Mouse (Mus musculus): Measurements from ENCODE around the gene Stag3. TPM values are rescaled to one million over a fixed set of nuclear protein-coding genes. Genes with fewer than 3 reads are reported as not detected.

Gene Stag3
- polyA plus RNA-seq, 2 experiments = 5.6 to 18.8 TPM

DNA sequence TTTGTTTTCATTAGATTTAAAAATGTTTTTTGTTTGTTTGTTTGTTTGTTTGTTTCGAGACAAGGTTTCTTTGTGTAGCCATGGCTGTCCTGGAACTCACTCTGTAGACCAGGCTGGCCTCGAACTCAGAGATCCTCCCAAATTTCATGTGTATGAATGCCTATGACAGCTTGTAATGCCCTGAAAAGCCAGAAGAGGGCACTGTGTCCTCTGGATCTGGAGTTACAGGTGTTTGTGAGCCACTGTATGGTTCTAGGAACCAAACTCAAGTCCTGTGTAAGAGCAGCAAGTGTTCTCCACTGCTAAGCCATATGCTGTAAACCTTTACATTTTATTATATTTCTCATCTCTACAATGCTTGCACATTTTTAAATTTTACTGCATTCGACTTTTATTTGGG lies 7.8 kb downstream of the Stag3 start:
- no peak overlapping the region for H3K4me2 ChIP-seq (replicated peaks; ENCODE audit: low read depth, low read length, severe bottlenecking)
- 75% methylated on average over 3 of the region's 3 CpGs for WGBS
- ATAC-seq (ENCODE audit: low FRiP score, low read depth) (no peak), DNase-seq (ENCODE audit: low spot score) (no peak)
- no peaks in the 10 kb centered on the region for H3K4me1 ChIP-seq (ENCODE audit: control insufficient read depth, insufficient read depth, low read length)
- H3K9me3 ChIP-seq (ENCODE audit: control insufficient read depth, low read length) = no peaks in the 10 kb centered on the region
- H3K27me3 ChIP-seq (ENCODE audit: control insufficient read depth, insufficient read depth, low read length) = no peaks in the 10 kb centered on the region
- no peak overlapping the region for H3K4me3 ChIP-seq (replicated peaks; ENCODE audit: low read length)
- no peaks in the 10 kb centered on the region for H3K36me3 ChIP-seq (ENCODE audit: control insufficient read depth, insufficient read depth, low read length)
- H3K27ac ChIP-seq (replicated peaks; ENCODE audit: low read depth, low read length) = no peak overlapping the region
- no peak for TF ChIP-seq POLR2A (IDR thresholded peaks at IDR 0.05; ENCODE audit: borderline replicate concordance, extremely low read depth, insufficient read depth, insufficient read length)
- H3K9ac ChIP-seq (ENCODE audit: low read depth, low read length, severe bottlenecking) = no peak overlapping the region

- Histone ChIP-seq H3K27ac (replicated peaks; ENCODE audit: low read depth, low read length) (no peak overlapping the region), H3K27me3 (ENCODE audit: control insufficient read depth, insufficient read depth, low read length) (no peaks in the 10 kb centered on the region), H3K9me3 (ENCODE audit: control insufficient read depth, low read length) (no peaks in the 10 kb centered on the region), H3K36me3 (ENCODE audit: control insufficient read depth, insufficient read depth, low read length) (no peaks in the 10 kb centered on the region), H3K4me1 (ENCODE audit: control insufficient read depth, insufficient read depth, low read length) (no peaks in the 10 kb centered on the region), H3K9ac (ENCODE audit: low read depth, low read length, severe bottlenecking) (no peak overlapping the region), H3K4me3 (replicated peaks; ENCODE audit: low read length) (no peak overlapping the region), H3K4me2 (replicated peaks; ENCODE audit: low read depth, low read length, severe bottlenecking) (no peak overlapping the region)
- DNase-seq (ENCODE audit: low spot score) = no peak
- no peak for ATAC-seq (ENCODE audit: low FRiP score, low read depth)
- 75% methylated on average over 1 of the region's 1 CpGs for WGBS
- no peak for TF ChIP-seq POLR2A (IDR thresholded peaks at IDR 0.05; ENCODE audit: borderline replicate concordance, extremely low read depth, insufficient read depth, insufficient read length)
Measured at GRCm38 (mm10) chr5:138291638-138292037, 11.6 kb downstream of the Stag3 start.

GRCm38 (mm10) chr5:138294158-138294557 lies 14.1 kb downstream of the Stag3 start:
- ATAC-seq (ENCODE audit: low FRiP score, low read depth) = no peak
- Histone ChIP-seq H3K27me3 (ENCODE audit: control insufficient read depth, insufficient read depth, low read length) (no peaks in the 10 kb centered on the region), H3K27ac (replicated peaks; ENCODE audit: low read depth, low read length) (no peak overlapping the region), H3K4me1 (ENCODE audit: control insufficient read depth, insufficient read depth, low read length) (no peaks in the 10 kb centered on the region), H3K4me3 (replicated peaks; ENCODE audit: low read length) (no peak overlapping the region), H3K9me3 (ENCODE audit: control insufficient read depth, low read length) (no peaks in the 10 kb centered on the region), H3K4me2 (replicated peaks; ENCODE audit: low read depth, low read length, severe bottlenecking) (no peak overlapping the region), H3K9ac (ENCODE audit: low read depth, low read length, severe bottlenecking) (no peak overlapping the region), H3K36me3 (ENCODE audit: control insufficient read depth, insufficient read depth, low read length) (no peaks in the 10 kb centered on the region; the same call in 1 of the 2 replicates)
- DNase-seq (ENCODE audit: low spot score) = no peak
- no peak for TF ChIP-seq POLR2A (IDR thresholded peaks at IDR 0.05; ENCODE audit: borderline replicate concordance, extremely low read depth, insufficient read depth, insufficient read length)

- Histone ChIP-seq H3K4me1 (ENCODE audit: control insufficient read depth, insufficient read depth, low read length) (no peaks in the 10 kb centered on the region), H3K9ac (ENCODE audit: low read depth, low read length, severe bottlenecking) (no peak overlapping the region), H3K4me2 (replicated peaks; ENCODE audit: low read depth, low read length, severe bottlenecking) (no peak overlapping the region), H3K27me3 (ENCODE audit: control insufficient read depth, insufficient read depth, low read length) (no peaks in the 10 kb centered on the region), H3K4me3 (replicated peaks; ENCODE audit: low read length) (no peak overlapping the region), H3K36me3 (ENCODE audit: control insufficient read depth, insufficient read depth, low read length) (no peaks in the 10 kb centered on the region; the same call in 1 of the 2 replicates), H3K9me3 (ENCODE audit: control insufficient read depth, low read length) (no peaks in the 10 kb centered on the region), H3K27ac (replicated peaks; ENCODE audit: low read depth, low read length) (no peak overlapping the region)
- TF ChIP-seq POLR2A (IDR thresholded peaks at IDR 0.05; ENCODE audit: borderline replicate concordance, extremely low read depth, insufficient read depth, insufficient read length) = no peak
- WGBS = 82% methylated on average over 2 of the region's 2 CpGs
- no peak for DNase-seq (ENCODE audit: low spot score)
- ATAC-seq (ENCODE audit: low FRiP score, low read depth) = no peak
Measured at GRCm38 (mm10) chr5:138299613-138300012, 19.6 kb downstream of the Stag3 start.

GRCm38 (mm10) chr5:138312795-138313194 lies 32.8 kb downstream of the Stag3 start:
- DNase-seq (ENCODE audit: low spot score) = no peak
- ATAC-seq (ENCODE audit: low FRiP score, low read depth) = no peak
- Histone ChIP-seq H3K36me3 (ENCODE audit: control insufficient read depth, insufficient read depth, low read length) (no peaks in the 10 kb centered on the region), H3K27me3 (ENCODE audit: control insufficient read depth, insufficient read depth, low read length) (no peaks in the 10 kb centered on the region), H3K9ac (ENCODE audit: low read depth, low read length, severe bottlenecking) (no peak overlapping the region), H3K27ac (replicated peaks; ENCODE audit: low read depth, low read length) (no peak overlapping the region), H3K4me1 (ENCODE audit: control insufficient read depth, insufficient read depth, low read length) (no peaks in the 10 kb centered on the region), H3K9me3 (ENCODE audit: control insufficient read depth, low read length) (no peaks in the 10 kb centered on the region), H3K4me2 (replicated peaks; ENCODE audit: low read depth, low read length, severe bottlenecking) (no peak overlapping the region), H3K4me3 (replicated peaks; ENCODE audit: low read length) (no peak overlapping the region)
- no peak for TF ChIP-seq POLR2A (IDR thresholded peaks at IDR 0.05; ENCODE audit: borderline replicate concordance, extremely low read depth, insufficient read depth, insufficient read length)
- 87% methylated on average over 3 of the region's 3 CpGs for WGBS

- H3K4me2 ChIP-seq (replicated peaks; ENCODE audit: low read depth, low read length, severe bottlenecking) = no peak within 1 kb of the TSS
- ATAC-seq (ENCODE audit: low FRiP score, low read depth) (no peak), DNase-seq (ENCODE audit: low spot score) (no peak)
- no peaks in the 10 kb centered on the region for H3K27me3 ChIP-seq (ENCODE audit: control insufficient read depth, insufficient read depth, low read length)
- H3K9me3 ChIP-seq (ENCODE audit: control insufficient read depth, low read length) = no peaks in the 10 kb centered on the region
- no peaks in the 10 kb centered on the region for H3K36me3 ChIP-seq (ENCODE audit: control insufficient read depth, insufficient read depth, low read length)
- WGBS = 83% methylated on average over 2 of the region's 2 CpGs
- TF ChIP-seq POLR2A (IDR thresholded peaks at IDR 0.05; ENCODE audit: borderline replicate concordance, extremely low read depth, insufficient read depth, insufficient read length) = no peak
- no peak within 1 kb of the TSS for H3K9ac ChIP-seq (ENCODE audit: low read depth, low read length, severe bottlenecking)
- no peak within 1 kb of the TSS for H3K27ac ChIP-seq (replicated peaks; ENCODE audit: low read depth, low read length)
- H3K4me1 ChIP-seq (ENCODE audit: control insufficient read depth, insufficient read depth, low read length) = no peaks in the 10 kb centered on the region
- H3K4me3 ChIP-seq (replicated peaks; ENCODE audit: low read length) = no peak within 1 kb of the TSS
Measured at GRCm38 (mm10) chr5:138341661-138342060, 61.6 kb downstream of the Stag3 start, which contains the start of gene Pvrig. Gene Pvrig, plus strand, starts transcription at chr5:138341961.
